Mouse (Mus musculus) megakaryocyte, embryonic 14.5 days (primary cell): ENCODE measurements around the gene Slc36a4. TPM values are rescaled to one million over a fixed set of nuclear protein-coding genes. Genes with fewer than 3 reads are reported as not detected.

Source experiments
- H3K27me3 ChIP-seq: replicated peaks from 2 replicates; pipeline ENCODE3; 2012; ENCODE audit warnings: inconsistent platforms
- H3K36me3 ChIP-seq: replicated peaks from 2 replicates; pipeline ENCODE3; 2012; ENCODE audit warnings: low read length, inconsistent platforms, mixed read lengths
- H3K4me1 ChIP-seq: 2 replicates; pipeline ENCODE4 v1.6.1; 2012; ENCODE audit warnings: inconsistent platforms
- H3K4me3 ChIP-seq: replicated peaks from 2 replicates; pipeline ENCODE3; 2012; ENCODE audit warnings: moderate library complexity, mild to moderate bottlenecking, inconsistent platforms
- H3K9me3 ChIP-seq: 2 replicates; pipeline ENCODE4 v1.6.1; 2012; ENCODE audit warnings: inconsistent platforms
- FLI1 ChIP-seq: IDR thresholded peaks from 2 replicates; pipeline ENCODE4 v1.6.1; 2012; ENCODE audit warnings: low read length, inconsistent platforms, mixed read lengths
- GATA1 ChIP-seq: IDR thresholded peaks from 3 replicates; pipeline ENCODE4 v1.6.1; 2012; ENCODE audit warnings: mixed read lengths, low read length, inconsistent platforms, borderline replicate concordance
- polyA plus RNA-seq: library from polyadenylated mRNA; stranded (reverse); fragments of >175 nt; gene quantifications from 2 replicates; pipeline ENCODE4 v1.2.3, GENCODE M21; 2012; ENCODE audit warnings: low replicate concordance; ENCODE audit not compliant: insufficient read depth

The Slc36a4 gene
- polyA plus RNA-seq, 1 experiment: 0.11 TPM

DNA sequence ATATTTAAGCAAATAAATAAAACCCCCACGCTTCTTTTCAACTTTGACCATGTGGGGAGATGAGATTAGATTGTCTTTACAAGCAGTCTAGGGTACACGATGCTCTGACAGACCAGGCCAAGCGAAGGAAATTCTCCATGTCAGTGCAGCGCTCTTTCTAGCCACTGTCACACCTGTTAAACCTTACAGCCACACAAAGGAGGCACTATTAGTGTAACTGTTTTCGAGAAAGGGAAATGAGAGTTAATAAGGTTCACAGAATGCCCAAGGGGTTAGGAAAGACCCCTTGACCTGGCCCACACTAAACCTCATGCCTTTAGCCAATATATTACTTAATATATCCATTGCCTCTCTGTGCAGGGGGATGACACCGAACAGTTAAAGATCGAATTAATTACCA, 37.1 kb downstream of the Slc36a4 start:
- no peak overlapping the region for H3K4me3 ChIP-seq
- H3K27me3 ChIP-seq: no peaks in the 10 kb centered on the region
- TF ChIP-seq FLI1 (no peak), GATA1 (no peak)
- no peaks in the 10 kb centered on the region for H3K4me1 ChIP-seq
- no peaks in the 10 kb centered on the region for H3K9me3 ChIP-seq
- H3K36me3 ChIP-seq: no peaks in the 10 kb centered on the region

DNA sequence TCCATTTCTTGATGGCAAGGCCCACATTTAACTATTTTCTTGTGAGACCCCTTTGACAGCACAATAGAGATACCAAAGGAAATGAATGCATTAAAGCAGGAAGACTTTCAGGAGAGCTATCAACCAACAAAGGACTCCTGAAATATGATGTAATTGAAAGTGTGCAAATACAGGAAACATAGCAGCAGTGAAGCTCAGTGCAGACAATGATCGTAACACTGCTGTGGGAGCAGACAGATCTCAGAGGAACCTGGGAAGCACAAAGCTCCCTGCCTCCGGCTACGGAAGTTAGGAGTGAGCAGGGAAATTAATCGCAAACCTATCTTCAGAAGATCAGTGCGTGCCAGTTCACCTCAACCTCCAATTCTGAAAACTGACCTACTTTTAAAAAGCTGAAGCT, 38.8 kb downstream of the Slc36a4 start:
- H3K4me1 ChIP-seq: no peaks in the 10 kb centered on the region
- H3K36me3 ChIP-seq: no peaks in the 10 kb centered on the region
- TF ChIP-seq FLI1 (no peak), GATA1 (no peak)
- no peaks in the 10 kb centered on the region for H3K27me3 ChIP-seq
- H3K9me3 ChIP-seq: no peaks in the 10 kb centered on the region
- no peak overlapping the region for H3K4me3 ChIP-seq

DNA sequence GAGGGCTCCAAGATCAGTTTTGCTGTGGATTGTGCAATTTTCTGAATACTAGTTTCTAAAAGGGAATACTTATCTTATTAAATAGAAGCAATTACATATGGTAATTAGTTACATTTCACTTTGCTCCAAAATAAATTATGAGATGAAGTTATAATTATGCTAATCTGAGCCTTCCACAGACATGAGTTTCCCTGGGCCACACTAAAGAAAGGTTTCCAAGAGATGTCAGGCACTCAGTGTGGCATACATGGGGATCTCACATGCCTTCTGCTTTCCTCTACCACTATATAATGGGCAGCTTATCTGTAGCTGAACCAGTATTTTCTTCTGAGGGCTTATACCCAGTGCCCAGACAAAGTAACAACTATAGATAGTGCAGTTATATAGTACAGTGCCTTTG, 49.8 kb downstream of the Slc36a4 start:
- Histone ChIP-seq H3K9me3 (no peaks in the 10 kb centered on the region), H3K4me3 (no peak overlapping the region), H3K27me3 (no peaks in the 10 kb centered on the region), H3K4me1 (no peaks in the 10 kb centered on the region), H3K36me3 (no peaks in the 10 kb centered on the region)
- TF ChIP-seq FLI1 (no peak), GATA1 (no peak)

DNA sequence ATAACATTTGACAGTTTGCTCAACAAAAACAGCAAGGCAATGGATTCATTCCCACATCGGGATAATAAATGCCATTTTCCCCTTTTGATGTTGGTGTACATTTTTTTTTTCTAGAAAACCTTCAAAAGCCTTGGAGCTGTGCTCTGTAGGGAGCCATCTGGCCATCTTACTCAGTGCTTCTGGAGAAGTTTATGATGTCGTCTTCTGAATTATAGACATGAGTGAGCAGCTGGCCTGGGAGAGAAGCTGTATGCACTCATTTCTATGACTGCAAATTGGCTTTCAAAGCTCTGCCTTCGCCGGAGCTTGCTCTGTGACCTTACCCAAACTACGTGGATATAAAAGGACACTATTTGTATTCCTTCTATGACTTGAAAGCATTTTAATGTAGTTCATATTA, 56.8 kb downstream of the Slc36a4 start:
- H3K36me3 ChIP-seq: no peaks in the 10 kb centered on the region
- TF ChIP-seq GATA1 (no peak), FLI1 (no peak)

DNA sequence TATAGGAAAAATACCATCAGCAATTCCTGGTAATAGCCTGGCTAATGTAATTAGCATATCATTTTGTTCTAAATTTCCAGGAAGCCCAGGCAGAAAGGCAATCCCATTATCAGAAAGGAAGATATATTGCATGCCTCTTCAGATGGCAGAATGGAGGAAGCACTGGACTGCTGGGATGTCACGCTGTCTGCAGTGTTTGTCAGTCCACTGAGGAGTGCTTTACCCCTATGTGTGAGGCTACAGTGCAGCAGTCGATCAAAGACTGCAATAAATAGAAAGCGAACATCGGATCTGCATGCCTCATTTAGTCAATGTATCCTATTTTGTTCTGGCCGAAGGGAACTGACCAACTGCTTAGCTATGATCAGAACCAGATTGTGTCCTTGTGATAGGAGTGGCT, 57.3 kb downstream of the Slc36a4 start:
- Histone ChIP-seq H3K27me3 (no peaks in the 10 kb centered on the region), H3K4me1 (no peaks in the 10 kb centered on the region), H3K4me3 (no peak overlapping the region), H3K9me3 (peaks cover 12% of the 10 kb centered on the region), H3K36me3 (no peaks in the 10 kb centered on the region)
- TF ChIP-seq GATA1 (no peak), FLI1 (no peak)

More for the DNA sequence above, 56.8 kb downstream of the Slc36a4 start:
- Histone ChIP-seq H3K4me1 (no peaks in the 10 kb centered on the region), H3K4me3 (no peak overlapping the region), H3K9me3 (peaks cover 10% of the 10 kb centered on the region), H3K27me3 (no peaks in the 10 kb centered on the region)

DNA sequence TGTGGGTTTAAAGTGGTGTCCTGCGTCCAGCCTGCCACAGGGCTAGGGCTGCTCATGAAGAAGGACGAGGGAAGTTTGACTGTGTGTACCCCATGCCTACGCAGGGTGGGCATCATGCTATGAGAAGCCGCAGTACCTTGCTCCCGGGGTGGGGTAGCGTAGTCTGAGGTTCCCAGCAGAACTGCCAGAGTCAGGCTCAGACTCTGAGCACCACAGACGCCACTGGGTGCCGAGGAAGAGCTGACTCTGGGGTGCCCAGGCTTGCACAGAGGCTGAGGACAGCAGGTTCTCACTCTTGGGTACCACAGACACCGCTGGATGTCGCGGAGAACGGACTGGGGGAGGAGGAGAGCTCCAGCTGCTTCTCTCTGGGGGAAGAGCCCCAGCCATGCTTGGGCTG, 63.2 kb downstream of the Slc36a4 start:
- H3K4me1 ChIP-seq: no peaks in the 10 kb centered on the region
- TF ChIP-seq FLI1 (no peak), GATA1 (no peak)

DNA sequence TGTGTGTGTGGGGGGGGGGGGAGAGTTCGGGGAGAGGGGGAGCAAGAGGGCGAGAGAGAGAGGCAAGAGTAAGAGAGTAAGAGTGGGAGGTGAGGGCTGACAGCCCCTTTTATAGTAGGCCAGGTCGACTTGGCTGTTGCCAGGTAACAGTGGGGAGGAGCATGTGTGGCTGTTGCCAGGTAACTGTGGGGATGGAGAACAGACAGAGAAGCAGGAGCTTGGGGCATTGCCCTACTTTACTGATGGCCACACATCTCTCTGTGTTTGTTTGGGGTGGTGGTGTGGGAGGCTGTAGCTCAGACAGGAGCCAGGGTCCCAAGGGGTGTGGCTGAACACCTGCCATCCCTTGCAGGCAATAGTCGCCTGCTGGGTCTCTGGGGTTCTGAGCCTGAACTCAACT, 63.9 kb downstream of the Slc36a4 start:
- Histone ChIP-seq H3K36me3 (no peaks in the 10 kb centered on the region), H3K27me3 (no peaks in the 10 kb centered on the region), H3K4me3 (no peak overlapping the region), H3K9me3 (peaks cover 21% of the 10 kb centered on the region), H3K4me1 (no peaks in the 10 kb centered on the region)
- no peak for TF ChIP-seq FLI1
- TF ChIP-seq GATA1: no peak

More for the DNA sequence above, 63.2 kb downstream of the Slc36a4 start:
- H3K36me3 ChIP-seq: no peaks in the 10 kb centered on the region
- no peak overlapping the region for H3K4me3 ChIP-seq
- no peaks in the 10 kb centered on the region for H3K27me3 ChIP-seq
- H3K9me3 ChIP-seq: peaks cover 21% of the 10 kb centered on the region

DNA sequence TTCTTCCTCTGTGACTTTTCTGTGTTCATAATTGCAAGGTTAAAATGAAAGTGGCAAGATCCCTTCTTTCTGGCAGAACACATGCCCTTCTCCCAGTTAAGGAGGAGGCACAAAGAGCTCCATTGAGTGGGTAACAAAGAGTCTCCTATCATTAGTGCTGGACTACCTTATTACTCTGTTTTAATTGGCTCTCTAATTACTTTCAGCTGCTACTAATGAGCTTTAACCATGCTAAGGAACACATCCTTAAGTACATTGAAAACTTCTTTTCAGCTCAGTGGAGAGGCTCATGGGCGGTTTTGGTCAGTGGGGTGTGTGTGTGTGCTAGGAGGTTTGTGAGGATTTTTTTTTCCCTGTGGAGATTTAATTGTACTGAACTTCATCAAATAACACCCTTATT, 65.4 kb downstream of the Slc36a4 start:
- Histone ChIP-seq H3K4me3 (no peak overlapping the region), H3K4me1 (no peaks in the 10 kb centered on the region), H3K9me3 (peaks cover 13% of the 10 kb centered on the region), H3K36me3 (no peaks in the 10 kb centered on the region), H3K27me3 (no peaks in the 10 kb centered on the region)
- no peak for TF ChIP-seq GATA1
- no peak for TF ChIP-seq FLI1

DNA sequence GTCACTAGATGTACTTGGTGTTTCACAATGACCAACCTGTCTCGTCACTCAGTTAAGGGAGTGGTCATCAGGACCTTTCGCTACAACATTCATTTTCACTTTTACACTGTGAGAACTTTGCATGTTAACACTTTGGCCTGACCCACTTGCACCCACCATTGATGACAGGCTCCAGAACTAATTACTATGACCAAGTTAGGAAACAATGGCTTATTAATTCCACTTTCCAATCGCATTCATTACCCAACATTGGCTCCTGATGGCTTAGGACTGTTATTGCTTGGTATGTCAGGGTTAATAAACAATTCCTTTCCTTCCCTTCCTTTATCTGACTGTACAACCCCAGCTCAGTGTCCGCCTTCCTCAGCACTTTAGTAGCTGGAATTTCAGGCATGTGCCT, 72.4 kb downstream of the Slc36a4 start:
- no peak overlapping the region for H3K4me3 ChIP-seq
- no peaks in the 10 kb centered on the region for H3K4me1 ChIP-seq
- no peak for TF ChIP-seq FLI1
- TF ChIP-seq GATA1: no peak
- no peaks in the 10 kb centered on the region for H3K9me3 ChIP-seq
- no peaks in the 10 kb centered on the region for H3K27me3 ChIP-seq
- no peaks in the 10 kb centered on the region for H3K36me3 ChIP-seq

DNA sequence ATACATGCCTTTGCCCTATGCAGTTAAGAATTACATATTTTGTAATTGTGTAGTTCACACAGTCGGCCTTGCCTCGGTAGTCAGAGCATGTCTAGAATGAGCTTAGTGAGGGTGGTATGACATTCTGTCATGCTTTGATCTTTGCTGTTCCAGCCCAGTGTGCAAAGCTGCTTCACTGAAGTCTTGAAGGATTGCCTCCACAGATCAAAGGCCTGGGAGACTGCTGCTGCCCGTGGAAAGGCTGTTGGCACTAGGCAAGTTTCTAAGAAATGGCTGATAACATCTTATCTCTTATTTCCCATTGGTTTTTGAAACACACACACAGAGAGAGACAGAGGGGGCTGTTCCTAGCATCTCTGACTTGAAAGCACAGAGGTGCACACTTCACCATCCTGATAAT, 76.7 kb downstream of the Slc36a4 start:
- H3K36me3 ChIP-seq: no peaks in the 10 kb centered on the region
- H3K4me3 ChIP-seq: no peak overlapping the region
- no peak for TF ChIP-seq GATA1
- no peak for TF ChIP-seq FLI1
- H3K4me1 ChIP-seq: no peaks in the 10 kb centered on the region
- H3K9me3 ChIP-seq: no peaks in the 10 kb centered on the region
- no peaks in the 10 kb centered on the region for H3K27me3 ChIP-seq

DNA sequence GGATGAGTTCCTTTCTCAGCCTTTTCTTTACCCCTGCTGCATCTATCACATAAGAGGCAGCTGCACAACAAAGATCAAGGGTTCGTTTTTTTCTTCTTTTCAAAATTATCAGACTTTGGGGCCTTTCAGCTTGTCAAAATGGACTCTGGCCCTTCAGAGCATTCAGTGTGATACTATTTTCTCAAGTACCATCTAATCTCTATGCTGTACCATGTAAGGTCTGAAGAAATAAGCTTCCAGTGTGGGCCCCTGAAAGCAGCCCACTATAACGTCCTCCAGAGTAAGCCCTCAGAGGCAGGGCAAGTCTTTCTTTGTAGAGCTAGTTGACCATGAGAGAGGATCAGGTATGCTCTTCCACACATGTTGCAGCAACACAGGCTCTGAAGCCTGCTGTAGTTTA, 77.1 kb downstream of the Slc36a4 start:
- Histone ChIP-seq H3K4me1 (no peaks in the 10 kb centered on the region), H3K27me3 (no peaks in the 10 kb centered on the region), H3K9me3 (no peaks in the 10 kb centered on the region), H3K36me3 (no peaks in the 10 kb centered on the region), H3K4me3 (no peak overlapping the region)
- TF ChIP-seq GATA1 (no peak), FLI1 (no peak)
